Mouse (Mus musculus) embryonic facial prominence, embryonic 12.5 days (tissue): ENCODE data around the gene Pi4ka. TPM values are rescaled to one million over a fixed set of nuclear protein-coding genes. Genes with fewer than 3 reads are reported as not detected.

ENCODE experiments used
- ATAC-seq: fragments of 200-750 bp; cut with Nextera tagmentation; 2 replicates; pipeline ENCODE4 v1.8.0; 2017; ENCODE audit not compliant: insufficient number of reproducible peaks, insufficient read depth, low FRiP score, low TSS enrichment
- H3K27ac ChIP-seq: fragments of 300-500 bp; sonication (generic); 2 replicates; pipeline ENCODE4 v1.5.1; 2016; ENCODE audit warnings: mild to moderate bottlenecking
- H3K27me3 ChIP-seq: fragments of 300-500 bp; sonication (generic); 2 replicates; pipeline ENCODE4 v1.6.1; 2016; ENCODE audit warnings: mild to moderate bottlenecking, moderate library complexity
- H3K36me3 ChIP-seq: fragments of 300-500 bp; sonication (generic); 2 replicates; pipeline ENCODE4 v1.6.1; 2016; ENCODE audit warnings: mild to moderate bottlenecking
- H3K4me1 ChIP-seq: fragments of 300-500 bp; sonication (generic); 2 replicates; pipeline ENCODE4 v1.6.1; 2016
- H3K4me2 ChIP-seq: fragments of 300-500 bp; sonication (generic); replicated peaks from 2 replicates; pipeline ENCODE4 v1.6.1; 2016; ENCODE audit warnings: mild to moderate bottlenecking, moderate library complexity
- H3K4me3 ChIP-seq: fragments of 300-500 bp; sonication (generic); 2 replicates; pipeline ENCODE4 v1.5.1; 2016; ENCODE audit warnings: mild to moderate bottlenecking
- H3K9ac ChIP-seq: fragments of 300-500 bp; sonication (generic); 2 replicates; pipeline ENCODE4 v1.6.1; 2016; ENCODE audit warnings: mild to moderate bottlenecking, moderate library complexity
- H3K9me3 ChIP-seq: fragments of 300-500 bp; sonication (generic); 2 replicates; pipeline ENCODE4 v1.6.1; 2016; ENCODE audit warnings: mild to moderate bottlenecking, moderate library complexity
- WGBS: fragments of 180-500 bp; shearing (Covaris S2); methylation state at CpG from one replicate; pipeline ENCODE4 v1.1.7; 2016; 5-methylcytosine and 5-hydroxymethylcytosine counted together
- polyA plus RNA-seq: library from polyadenylated mRNA; unstranded; fragments of >200 nt; fragmentation: Nextera tagmentation; extraction: Ambion mirVana; gene quantifications from 2 replicates; pipeline ENCODE4 v1.2.1, GENCODE M21; 2016

The Pi4ka gene
- polyA plus RNA-seq, 1 experiment from 2014 or later, result 44.6 TPM

DNA sequence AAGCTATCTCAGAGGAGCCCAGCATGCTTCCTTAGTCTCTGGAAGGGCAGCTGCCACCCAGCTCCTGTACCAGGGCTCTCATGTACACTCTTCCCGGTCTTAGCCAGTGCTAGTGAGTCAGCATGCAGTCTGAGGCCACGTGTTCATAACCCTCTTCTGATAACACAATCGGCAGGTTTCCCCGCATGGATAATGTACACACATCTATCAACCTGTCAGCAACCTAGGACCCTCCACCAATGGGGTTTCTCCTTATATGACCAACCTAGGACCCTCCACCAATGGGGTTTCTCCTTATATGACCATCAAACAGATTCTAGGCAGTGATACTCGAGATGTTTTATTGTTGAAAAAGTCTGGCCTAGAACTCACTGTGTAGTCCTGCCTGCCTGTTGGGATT is 138.2 kb downstream of the Pi4ka start:
- Histone ChIP-seq H3K9me3 (0 out of 2 replicates have a peak, but pooled peaks cover 3% of the 10 kb centered on the region), H3K27ac (no peak overlapping the region), H3K9ac (no peak overlapping the region), H3K36me3 (no peaks in the 10 kb centered on the region), H3K4me3 (no peak overlapping the region), H3K4me2 (no peak overlapping the region), H3K4me1 (no peaks in the 10 kb centered on the region), H3K27me3 (no peaks in the 10 kb centered on the region)
- ATAC-seq, result no peak
- WGBS, result 76% methylated on average over 5 of the region's 5 CpGs

GRCm38 (mm10) chr16:17266113-17266512 is 140.0 kb downstream of the Pi4ka start:
- no peak for ATAC-seq
- Histone ChIP-seq H3K9ac (no peak overlapping the region), H3K36me3 (0 out of 2 replicates have a peak, but pooled peaks cover 6% of the 10 kb centered on the region), H3K27ac (no peak overlapping the region), H3K27me3 (no peaks in the 10 kb centered on the region), H3K9me3 (0 out of 2 replicates have a peak, but pooled peaks cover 3% of the 10 kb centered on the region), H3K4me3 (no peak overlapping the region), H3K4me2 (no peak overlapping the region), H3K4me1 (no peaks in the 10 kb centered on the region)
- WGBS, result 79% methylated on average over 3 of the region's 3 CpGs

- Histone ChIP-seq H3K4me2 (no peak overlapping the region), H3K9ac (no peak overlapping the region), H3K9me3 (no peaks in the 10 kb centered on the region), H3K27me3 (no peaks in the 10 kb centered on the region), H3K27ac (no peak overlapping the region), H3K36me3 (peaks cover 51% of the 10 kb centered on the region), H3K4me3 (no peak overlapping the region), H3K4me1 (no peaks in the 10 kb centered on the region)
- ATAC-seq, result no peak
- WGBS, result 100% methylated on average over 1 of the region's 1 CpGs
These were observed 144.8 kb downstream of the Pi4ka start for GRCm38 (mm10) chr16:17261341-17261740.

DNA sequence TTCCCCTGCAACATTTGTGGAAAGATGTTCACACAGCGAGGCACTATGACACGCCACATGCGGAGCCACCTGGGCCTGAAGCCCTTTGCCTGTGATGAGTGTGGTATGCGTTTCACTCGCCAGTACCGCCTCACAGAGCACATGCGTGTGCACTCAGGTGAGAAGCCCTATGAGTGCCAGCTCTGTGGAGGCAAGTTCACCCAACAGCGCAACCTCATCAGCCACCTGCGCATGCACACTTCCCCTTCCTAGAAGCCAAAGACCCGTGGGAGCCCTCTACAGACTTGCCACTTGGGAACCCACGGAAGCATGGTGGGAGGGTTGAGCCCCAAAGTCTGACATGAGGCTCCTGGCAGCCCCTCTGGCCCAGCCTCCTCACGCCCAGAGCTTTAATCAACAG is 147.2 kb downstream of the Pi4ka start:
- H3K9ac ChIP-seq, result no peak overlapping the region
- H3K36me3 ChIP-seq, result peaks cover 61% of the 10 kb centered on the region
- no peak overlapping the region for H3K27ac ChIP-seq
- WGBS, result 94% methylated on average over 12 of the region's 12 CpGs
- H3K4me1 ChIP-seq, result peaks cover 4% of the 10 kb centered on the region
- H3K9me3 ChIP-seq, result no peaks in the 10 kb centered on the region
- no peak overlapping the region for H3K4me3 ChIP-seq
- no peak for ATAC-seq
- no peak overlapping the region for H3K4me2 ChIP-seq
- H3K27me3 ChIP-seq, result no peaks in the 10 kb centered on the region

DNA sequence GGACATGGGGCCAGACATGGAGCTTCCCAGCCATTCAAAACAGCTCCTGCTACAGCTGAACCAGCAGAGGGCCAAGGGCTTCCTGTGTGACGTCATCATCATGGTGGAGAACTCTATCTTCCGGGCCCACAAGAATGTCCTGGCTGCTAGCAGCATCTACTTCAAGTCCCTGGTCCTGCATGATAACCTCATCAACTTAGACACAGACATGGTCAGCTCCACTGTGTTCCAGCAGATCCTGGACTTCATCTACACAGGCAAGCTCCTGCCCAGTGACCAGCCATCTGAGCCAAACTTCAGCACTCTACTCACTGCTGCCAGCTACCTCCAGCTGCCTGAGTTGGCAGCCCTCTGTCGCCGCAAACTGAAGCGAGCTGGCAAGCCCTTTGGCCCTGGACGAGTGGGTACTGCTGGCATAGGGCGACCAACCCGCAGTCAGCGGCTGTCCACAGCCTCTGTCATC is 148.7 kb downstream of the Pi4ka start:
- peaks cover 16% of the 10 kb centered on the region for H3K4me1 ChIP-seq
- peaks cover 59% of the 10 kb centered on the region for H3K36me3 ChIP-seq
- H3K4me3 ChIP-seq, result no peak overlapping the region
- no peak overlapping the region for H3K4me2 ChIP-seq
- ATAC-seq, result no peak
- H3K9me3 ChIP-seq, result no peaks in the 10 kb centered on the region
- no peaks in the 10 kb centered on the region for H3K27me3 ChIP-seq
- no peak overlapping the region for H3K9ac ChIP-seq
- H3K27ac ChIP-seq, result no peak overlapping the region
- WGBS, result 90% methylated on average over 9 of the region's 9 CpGs

- Histone ChIP-seq H3K36me3 (peaks cover 47% of the 10 kb centered on the region), H3K4me1 (peaks cover 30% of the 10 kb centered on the region), H3K9ac (no peak overlapping the region), H3K27me3 (no peaks in the 10 kb centered on the region), H3K4me3 (no peak overlapping the region), H3K9me3 (no peaks in the 10 kb centered on the region), H3K4me2 (no peak overlapping the region), H3K27ac (no peak overlapping the region)
- WGBS, result 79% methylated on average over 2 of the region's 2 CpGs
- no peak for ATAC-seq
These were observed 150.8 kb downstream of the Pi4ka start for GRCm38 (mm10) chr16:17255270-17255669.

- Histone ChIP-seq H3K36me3 (peaks cover 35% of the 10 kb centered on the region), H3K27me3 (no peaks in the 10 kb centered on the region), H3K9ac (no peak overlapping the region), H3K9me3 (no peaks in the 10 kb centered on the region), H3K4me1 (peaks cover 30% of the 10 kb centered on the region), H3K4me3 (no peak overlapping the region), H3K27ac (no peak overlapping the region), H3K4me2 (no peak overlapping the region)
- WGBS, result 19% methylated on average over 4 of the region's 4 CpGs
- ATAC-seq, result no peak
These were observed 152.0 kb downstream of the Pi4ka start for GRCm38 (mm10) chr16:17254005-17254597.

DNA sequence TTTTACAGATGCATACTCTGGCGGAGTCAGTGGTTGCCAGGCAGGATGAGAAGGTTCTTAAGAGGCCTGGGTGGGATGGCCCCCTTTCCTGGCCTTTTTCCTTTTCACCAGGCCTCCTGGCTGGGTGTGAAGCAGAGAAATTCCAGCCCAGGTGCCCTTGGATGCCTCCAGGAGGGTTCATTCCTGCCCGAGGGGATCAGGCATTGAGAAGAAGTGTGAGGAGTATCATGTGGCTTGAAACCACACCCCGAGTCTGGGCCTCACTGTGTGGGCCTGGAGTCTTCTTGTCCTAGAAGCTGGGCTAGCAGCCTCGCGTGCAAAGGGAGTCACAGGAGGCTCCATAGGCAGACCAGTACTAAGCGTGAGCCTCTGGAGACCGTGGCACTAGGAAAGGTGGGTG is 153.3 kb downstream of the Pi4ka start:
- Histone ChIP-seq H3K27ac (no peak overlapping the region), H3K27me3 (no peaks in the 10 kb centered on the region), H3K4me2 (no peak overlapping the region), H3K4me1 (peaks cover 30% of the 10 kb centered on the region), H3K36me3 (peaks cover 22% of the 10 kb centered on the region), H3K9me3 (no peaks in the 10 kb centered on the region), H3K9ac (no peak overlapping the region), H3K4me3 (no peak overlapping the region)
- WGBS, result 62% methylated on average over 7 of the region's 7 CpGs
- ATAC-seq, result no peak

DNA sequence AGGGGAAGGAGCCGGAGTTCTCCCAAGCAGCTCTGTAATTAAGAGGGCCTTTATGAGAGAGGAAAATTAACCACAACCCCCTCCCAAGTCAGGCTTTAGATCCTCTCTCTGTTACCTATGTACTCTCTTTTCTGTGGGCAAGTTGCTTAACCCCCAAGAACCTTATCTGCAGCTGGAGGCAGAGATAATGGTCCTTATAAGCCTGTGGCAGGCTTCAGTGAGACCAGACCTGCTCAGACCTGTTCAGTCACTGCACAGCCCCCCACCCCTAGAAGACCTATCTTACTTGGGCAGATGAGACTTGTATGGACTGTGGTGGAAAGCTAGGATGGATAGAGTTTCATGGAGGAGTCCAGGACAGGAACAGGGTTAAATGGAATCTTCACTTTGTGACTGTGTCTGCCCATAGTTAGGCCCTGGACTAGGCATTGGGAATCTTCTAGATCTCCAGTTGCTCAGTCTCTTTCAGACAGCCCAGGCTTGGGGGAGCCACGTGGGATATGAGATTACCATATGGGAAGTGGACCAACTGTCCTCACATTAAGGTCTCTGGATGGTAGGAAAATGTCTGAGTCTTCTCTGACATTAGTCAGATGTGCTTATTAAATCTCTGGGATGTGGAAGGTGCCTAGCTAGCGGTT is 153.9 kb downstream of the Pi4ka start:
- Histone ChIP-seq H3K4me3 (no peak overlapping the region), H3K4me2 (no peak overlapping the region), H3K9me3 (no peaks in the 10 kb centered on the region), H3K27me3 (no peaks in the 10 kb centered on the region), H3K36me3 (peaks cover 16% of the 10 kb centered on the region), H3K27ac (no peak overlapping the region), H3K9ac (no peak overlapping the region), H3K4me1 (peaks cover 30% of the 10 kb centered on the region)
- no peak for ATAC-seq
- 77% methylated on average over 3 of the region's 3 CpGs for WGBS

DNA sequence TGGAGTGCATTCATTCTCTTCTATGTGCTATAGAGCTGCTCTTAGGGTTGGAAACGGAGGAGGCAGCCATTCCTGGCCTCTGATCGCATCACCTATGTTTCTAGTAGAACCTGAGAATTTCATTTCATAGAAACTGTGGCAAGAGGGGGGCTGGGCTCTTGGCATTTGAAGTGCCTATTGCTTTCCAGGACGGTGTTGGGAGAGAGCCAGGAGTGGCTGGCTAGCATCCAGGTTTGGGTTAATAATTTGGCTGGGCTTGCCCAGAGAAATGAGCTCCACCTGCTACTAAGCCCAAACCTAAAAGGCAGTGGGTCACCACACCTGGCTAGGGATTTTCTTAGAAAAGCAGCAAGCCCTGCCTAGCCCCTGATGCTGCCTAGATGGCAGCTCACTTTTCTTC is 154.6 kb downstream of the Pi4ka start:
- Histone ChIP-seq H3K4me1 (peaks cover 30% of the 10 kb centered on the region), H3K27ac (no peak overlapping the region), H3K4me2 (no peak overlapping the region), H3K4me3 (no peak overlapping the region), H3K9me3 (no peaks in the 10 kb centered on the region), H3K27me3 (no peaks in the 10 kb centered on the region), H3K36me3 (peaks cover 10% of the 10 kb centered on the region; the same call in 1 of the 2 replicates), H3K9ac (no peak overlapping the region)
- WGBS, result 66% methylated on average over 3 of the region's 3 CpGs
- peak; percentile 28; the same call in 1 of the 2 replicates for ATAC-seq

DNA sequence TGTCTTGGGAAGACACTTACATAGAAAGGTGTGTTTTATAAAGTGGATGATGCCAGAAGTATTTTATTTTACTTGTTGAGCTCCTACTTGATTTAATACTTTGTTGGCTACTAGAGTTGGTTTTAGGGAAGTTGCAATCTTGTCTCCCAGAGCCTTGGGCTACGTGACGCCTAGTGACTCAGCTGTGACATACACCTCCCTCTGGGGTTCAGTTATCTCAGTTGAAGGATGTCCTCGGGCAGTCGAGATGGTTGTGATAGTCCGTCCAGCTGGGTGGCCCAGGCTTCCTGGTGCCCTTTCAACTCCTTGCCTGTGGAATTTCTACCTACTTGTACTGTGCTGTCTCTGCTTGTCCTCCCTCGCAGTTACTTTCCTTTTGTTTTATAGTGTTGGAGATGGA is 157.0 kb downstream of the Pi4ka start:
- Histone ChIP-seq H3K9me3 (no peaks in the 10 kb centered on the region), H3K4me3 (no peak overlapping the region), H3K4me2 (no peak overlapping the region), H3K36me3 (no peaks in the 10 kb centered on the region), H3K27ac (no peak overlapping the region), H3K9ac (no peak overlapping the region), H3K4me1 (peaks cover 29% of the 10 kb centered on the region), H3K27me3 (no peaks in the 10 kb centered on the region)
- ATAC-seq, result no peak
- 63% methylated on average over 6 of the region's 6 CpGs for WGBS

DNA sequence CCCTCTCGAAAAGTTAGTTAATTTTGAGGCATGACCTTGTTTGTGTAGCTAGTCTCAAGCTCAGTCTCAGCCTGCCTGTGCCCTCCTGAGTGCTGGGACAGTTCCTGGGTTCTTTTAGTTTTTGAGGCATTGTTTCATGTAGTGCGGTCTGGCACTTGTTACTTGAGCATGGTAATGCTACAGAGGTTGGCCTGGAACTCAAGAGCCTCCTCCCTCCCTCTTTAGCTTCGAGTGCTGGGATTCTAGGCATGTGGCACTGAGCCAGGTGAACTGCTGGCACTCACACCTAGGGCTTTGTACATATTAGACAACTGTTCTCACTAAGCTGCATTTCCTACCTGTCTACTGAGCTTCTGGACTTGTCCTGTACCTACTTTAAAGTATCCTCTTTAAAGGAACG is 158.4 kb downstream of the Pi4ka start:
- Histone ChIP-seq H3K4me2 (no peak overlapping the region), H3K4me3 (no peak overlapping the region), H3K36me3 (no peaks in the 10 kb centered on the region), H3K4me1 (peaks cover 23% of the 10 kb centered on the region), H3K9ac (no peak overlapping the region), H3K9me3 (no peaks in the 10 kb centered on the region), H3K27me3 (no peaks in the 10 kb centered on the region), H3K27ac (no peak overlapping the region)
- WGBS, result 76% methylated on average over 4 of the region's 4 CpGs
- no peak for ATAC-seq
